Mouse (Mus musculus): ENCODE data around the gene Dpm2.

Dpm2 gene

GRCm38 (mm10) chr2:32612274-32612673 lies 41.6 kb downstream of the Dpm2 start:
- DNase-seq (ENCODE audit: low spot score), result no peak

GRCm38 (mm10) chr2:32617109-32617508 lies 46.5 kb downstream of the Dpm2 start:
- DNase-seq (ENCODE audit: low spot score), result no peak

DNA sequence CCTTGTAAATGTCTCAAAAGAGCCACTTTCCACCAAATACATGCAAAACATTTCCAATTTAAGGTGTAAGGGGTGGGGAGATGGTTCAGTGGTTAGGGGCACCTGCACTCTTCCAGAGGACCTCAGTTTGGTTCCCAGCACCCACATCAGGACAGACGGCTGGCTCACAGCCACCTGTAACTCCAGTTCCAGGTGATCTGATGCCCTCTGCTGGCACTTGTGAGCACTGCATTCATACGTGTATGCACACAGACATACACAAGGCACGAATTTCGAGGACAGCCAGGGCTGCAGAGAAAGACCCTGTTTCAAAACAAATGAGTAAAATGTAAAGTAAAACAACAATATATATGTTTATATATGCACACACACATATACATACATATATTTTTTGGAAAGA lies 46.9 kb downstream of the Dpm2 start:
- DNase-seq (ENCODE audit: low spot score), result no peak

- DNase-seq (ENCODE audit: low spot score), result no peak
Measured at GRCm38 (mm10) chr2:32618051-32618450, 47.4 kb downstream of the Dpm2 start.

GRCm38 (mm10) chr2:32620682-32621516 lies 50.2 kb downstream of the Dpm2 start:
- no peak for DNase-seq (ENCODE audit: low spot score)

DNA sequence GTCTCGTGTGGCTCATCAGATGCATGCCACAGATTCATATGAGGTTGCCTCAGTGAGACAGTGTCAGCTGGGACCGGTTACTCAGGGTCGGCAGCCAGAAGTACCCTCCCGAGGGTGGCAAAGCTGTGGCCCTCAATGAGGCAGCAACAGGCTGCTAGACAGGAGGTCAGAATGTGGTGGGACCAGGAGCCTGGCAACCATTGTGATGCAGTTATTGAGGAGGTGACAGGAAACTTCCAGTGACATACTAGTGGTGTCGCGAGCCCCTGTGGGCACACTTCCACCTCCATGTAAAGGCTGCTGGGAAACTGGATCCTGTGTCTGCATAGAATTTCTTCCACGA lies 50.8 kb downstream of the Dpm2 start, which contains the start of gene Ak1:
Ak1 (plus strand) TSS at position 242 of the 343 bp plus-strand sequence.
- no peak for DNase-seq (ENCODE audit: low spot score)
